Mouse (Mus musculus) layer of hippocampus, adult 9-11 months (tissue): ENCODE measurements around the gene Chchd4.

ENCODE experiments used
- DNase-seq: peaks from one replicate; pipeline ENCODE4 v3.0.0; 2022

The Chchd4 gene

DNA sequence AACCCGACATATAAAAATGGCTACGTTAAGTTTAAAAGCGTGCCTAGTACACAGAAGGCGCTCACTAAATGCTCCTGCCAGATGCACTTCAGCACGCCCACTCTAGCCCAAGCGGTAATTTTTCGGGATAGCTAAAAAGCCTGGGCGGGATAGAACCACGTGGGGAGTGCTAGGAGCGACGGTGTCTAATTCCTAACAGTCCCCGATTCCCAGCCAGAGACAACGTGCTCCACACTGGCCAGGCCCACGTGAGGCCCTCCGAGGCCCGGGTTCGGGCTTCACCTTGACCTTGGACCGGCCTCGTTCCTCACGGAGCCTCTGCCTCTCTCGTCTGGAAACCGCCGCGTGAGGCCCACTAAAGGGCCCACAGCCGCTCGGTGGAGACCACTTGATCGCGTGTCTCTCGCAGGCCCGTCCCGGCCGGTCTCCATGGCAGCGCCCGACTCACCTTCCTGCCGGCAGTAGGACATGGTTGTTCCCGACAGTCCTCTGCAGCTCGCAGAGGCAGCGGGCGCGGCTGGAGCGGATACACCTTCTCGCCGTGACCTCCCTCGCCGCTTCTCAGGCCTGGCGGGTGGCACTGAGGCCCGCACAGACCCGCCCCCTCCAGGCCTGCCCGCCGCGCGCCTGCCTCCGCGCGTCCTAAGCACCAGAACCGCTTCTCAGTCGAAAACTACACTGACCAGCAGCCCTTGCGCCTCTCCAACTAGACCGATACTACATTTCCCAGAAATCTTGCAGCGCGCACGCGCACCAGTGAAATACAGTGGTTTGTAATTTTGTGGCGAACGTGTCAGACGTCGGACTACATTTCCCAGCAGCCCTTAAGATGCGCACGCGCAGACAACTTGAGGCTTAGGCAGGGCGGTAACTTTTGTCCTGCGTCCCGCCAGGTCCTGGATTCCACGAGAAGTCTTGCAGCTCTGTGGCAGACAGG, at the start of gene Chchd4, which contains the start of gene Tmem43:
Chchd4 (minus strand) TSS at position 679 of the 937 bp plus-strand sequence.
Tmem43 (plus strand) TSS at position 836 of the 937 bp plus-strand sequence.
- peak; percentile 99 for DNase-seq

DNA sequence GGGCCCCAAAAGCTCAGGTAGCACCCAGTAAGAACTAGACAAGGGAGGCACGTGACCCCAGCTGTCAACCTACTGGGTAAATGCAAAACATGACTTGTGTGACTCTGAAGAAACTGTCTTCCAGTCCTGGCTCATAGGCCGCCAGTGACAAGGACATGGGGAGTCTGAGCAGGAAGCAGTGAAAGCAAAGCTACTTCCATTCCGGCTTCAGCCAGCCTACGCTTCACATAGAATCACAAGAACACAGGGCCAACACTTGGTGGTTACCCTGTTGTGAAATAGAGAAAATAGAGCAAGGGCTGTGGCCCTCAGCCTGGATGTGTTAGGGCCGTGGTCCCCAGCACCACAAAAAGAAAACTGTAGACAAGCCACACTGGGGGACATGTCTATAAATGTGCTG, 49.5 kb upstream of the Chchd4 start:
- DNase-seq: no peak

DNA sequence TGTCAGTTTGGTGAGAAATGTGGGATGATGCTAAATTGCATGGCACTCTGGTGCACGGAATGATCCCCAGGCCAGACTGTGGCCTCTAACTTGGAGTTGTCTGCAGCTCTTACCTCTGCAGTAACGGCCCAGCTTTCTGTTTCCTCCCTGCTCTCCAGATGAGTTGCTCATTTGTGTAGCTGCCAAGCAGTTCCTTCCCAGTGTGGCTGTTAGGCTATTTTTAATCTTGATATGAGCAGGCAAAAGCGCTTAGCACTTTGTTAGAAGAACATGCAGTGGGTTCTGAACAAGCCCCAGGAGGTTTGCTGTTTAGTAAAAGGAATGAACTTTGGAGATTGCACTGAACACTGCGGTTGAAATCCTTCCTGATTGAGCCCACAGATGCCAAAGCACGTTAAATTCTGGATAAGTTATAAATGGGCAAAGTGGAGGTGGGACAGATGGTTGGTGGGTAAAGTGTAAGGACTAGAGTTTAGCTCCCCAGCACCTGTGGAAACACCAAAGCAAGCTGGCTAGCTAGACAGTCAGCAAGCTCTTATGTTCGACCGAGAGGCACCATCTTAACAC, 45.2 kb upstream of the Chchd4 start:
- DNase-seq: no peak

DNA sequence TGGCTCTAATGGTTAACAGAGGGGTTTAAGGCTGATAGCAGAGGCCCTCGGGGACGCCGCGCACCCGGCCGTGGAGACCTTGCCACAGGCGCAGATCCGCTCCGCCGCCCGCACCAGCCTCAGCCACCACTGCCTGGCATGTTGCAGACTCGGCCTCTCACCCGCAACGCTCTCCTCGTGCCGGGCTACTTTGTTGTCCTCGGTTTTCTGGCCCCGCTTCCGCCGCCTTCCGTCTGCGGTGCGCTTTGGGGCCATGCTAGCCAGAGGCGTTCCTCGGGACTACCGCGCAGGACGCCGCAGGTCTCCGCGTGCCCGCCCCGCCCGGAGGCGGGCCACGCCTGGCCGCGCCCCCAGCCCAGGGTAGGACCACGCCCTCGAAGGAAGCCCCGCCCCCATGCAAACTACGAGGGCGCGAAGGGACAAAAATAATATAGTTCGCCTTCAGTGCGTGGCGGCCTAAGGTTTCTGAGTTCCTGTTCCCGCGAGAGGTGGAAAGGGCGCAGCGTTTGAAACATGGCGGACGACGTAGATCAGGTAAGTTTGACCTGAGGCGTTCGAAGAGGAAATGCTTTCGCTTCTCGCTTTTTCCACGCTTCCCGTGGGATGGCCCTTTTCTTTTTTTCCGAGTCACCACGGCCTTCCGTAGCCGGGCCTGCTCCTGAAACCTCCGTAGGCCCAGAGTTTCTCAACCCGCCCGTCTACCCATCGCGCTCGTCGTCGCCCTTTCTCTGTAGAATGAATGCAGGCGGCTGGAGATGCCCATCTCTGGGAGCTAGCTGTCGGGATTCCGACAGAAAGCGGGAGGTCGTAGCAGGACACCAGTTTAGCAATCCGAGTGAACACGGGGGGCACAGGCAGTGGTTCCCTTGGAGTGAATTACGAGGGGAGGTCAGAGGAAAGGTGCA, 42.5 kb upstream of the Chchd4 start, which contains the start of the genes Xpc and Lsm3:
Xpc (minus strand) TSS at position 344 of the 905 bp plus-strand sequence.
Lsm3 (plus strand) TSS at position 384 of the 905 bp plus-strand sequence.
- peak; percentile 97 for DNase-seq

DNA sequence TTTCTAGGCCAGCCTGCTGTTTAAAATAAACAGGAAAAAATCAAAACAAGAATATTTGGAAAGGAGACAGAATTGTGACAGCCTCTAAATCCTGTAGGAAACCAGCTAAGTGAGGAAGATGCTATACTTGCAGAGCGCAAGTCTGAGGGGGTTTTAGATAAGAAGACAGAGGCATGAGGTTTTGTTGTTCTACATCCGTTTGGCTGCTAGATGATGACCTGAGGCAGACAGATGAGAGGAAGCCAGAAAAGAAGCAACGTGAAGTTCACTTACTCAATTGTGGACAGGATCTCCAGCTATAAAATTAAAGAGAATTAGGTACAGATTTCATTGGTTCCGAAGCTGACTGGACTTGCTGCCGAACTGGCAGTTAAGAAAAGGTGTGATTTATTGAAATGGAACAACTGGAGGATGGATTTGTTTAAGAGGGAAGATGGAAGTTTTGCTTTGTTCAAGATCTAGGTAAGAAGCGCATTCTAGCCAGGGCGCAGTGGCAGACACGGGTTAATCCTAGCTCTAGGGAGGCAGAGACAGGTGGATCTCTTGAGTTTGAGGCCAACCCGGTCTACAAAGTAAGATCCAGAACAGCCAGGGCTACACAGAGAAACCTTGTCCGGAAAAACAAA, 41.5 kb upstream of the Chchd4 start:
- no peak for DNase-seq

DNA sequence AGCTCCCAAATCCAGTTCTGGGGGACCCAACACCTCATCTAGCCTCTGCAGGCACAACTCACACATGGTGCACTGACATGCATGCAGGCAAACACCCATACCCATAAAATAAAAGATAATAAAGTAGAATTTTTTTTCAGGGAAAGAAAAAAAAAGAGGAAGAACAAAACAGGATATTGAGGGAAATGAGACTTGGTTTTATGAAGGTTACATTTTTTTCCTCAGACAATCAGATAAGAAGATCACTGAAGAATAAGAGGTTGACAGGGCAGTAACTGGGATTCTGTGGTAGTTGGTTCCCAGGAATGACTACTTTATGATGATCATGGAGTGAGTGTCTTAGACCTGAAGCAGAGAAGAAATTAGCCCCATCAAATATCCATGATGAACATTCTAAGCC, 40.8 kb upstream of the Chchd4 start:
- DNase-seq: no peak

DNA sequence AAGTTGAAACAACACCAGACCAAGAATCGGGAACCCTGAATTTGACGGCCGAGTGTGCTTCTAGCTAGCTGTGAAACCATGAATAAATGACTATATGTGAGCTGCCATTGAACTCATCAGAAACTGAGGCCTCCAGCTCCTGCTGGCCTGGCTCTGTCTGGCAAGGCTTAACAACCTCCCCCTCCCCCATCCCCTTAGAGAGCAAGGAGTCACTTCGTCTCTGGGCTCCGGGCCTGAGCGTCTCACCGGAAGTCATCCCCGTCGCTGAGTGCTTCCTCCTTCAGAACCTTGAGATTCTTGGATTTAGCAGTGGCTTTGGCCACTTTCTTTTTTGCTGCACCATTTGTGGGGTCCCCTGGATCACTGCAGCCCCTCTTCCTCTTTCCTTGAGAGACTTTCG, 36.9 kb upstream of the Chchd4 start:
- DNase-seq: no peak

DNA sequence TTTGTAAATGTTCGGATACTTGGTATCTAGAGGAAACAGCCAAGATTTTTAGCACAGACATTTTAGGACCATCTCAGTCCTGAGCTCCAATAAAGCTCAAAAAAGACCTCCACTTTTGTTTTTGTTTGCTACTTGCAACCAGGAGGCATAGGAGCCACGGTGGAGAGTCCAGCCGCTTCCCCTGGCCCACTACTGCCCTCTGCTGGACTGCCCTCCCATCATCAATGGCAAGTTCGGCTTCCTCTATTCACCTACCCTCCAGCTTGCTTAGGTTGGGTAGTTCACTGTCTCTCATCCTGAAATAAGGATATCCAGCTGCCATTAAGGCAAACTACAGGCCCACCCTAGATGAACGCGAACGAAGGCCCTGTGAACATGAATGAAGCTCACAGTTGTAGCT, 36.0 kb upstream of the Chchd4 start:
- DNase-seq: no peak

DNA sequence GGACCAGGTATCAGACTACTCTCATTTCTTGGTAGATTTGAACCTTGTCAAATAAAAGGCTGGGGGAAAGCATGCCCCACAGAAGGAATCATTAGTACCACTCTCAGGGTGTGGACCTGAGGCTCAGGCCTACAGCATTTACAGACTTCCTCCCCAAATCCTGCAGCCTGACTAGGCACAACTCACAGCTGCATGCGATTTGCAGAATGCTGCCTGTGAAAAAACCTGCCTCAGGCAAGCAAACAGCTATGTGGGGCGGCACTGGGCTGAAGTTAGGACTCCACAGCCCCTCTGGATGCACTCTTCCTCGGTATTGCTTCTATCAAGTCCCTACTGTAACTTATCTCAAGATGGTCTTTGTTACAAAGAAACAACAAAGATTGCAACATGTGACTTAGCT, 34.7 kb upstream of the Chchd4 start:
- DNase-seq: no peak

DNA sequence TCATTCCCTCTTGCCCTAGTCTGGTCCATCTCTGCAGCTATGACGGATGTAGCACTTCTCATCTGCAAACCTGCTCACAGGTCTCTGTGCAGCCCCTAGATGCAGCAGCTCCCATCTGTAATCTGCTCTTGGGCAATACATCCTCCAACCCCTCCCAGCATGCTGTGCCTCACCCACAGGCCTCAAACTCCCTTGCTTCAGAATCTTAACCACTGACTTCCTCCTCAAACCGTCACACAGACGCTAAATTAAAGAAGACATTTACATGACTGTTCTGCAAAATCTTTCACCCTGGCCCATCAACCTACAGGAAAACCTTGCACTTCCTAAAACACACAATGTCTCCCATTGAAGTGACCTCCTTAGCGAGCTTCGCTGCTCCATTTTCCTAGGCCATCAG, 32.7 kb upstream of the Chchd4 start:
- no peak for DNase-seq

DNA sequence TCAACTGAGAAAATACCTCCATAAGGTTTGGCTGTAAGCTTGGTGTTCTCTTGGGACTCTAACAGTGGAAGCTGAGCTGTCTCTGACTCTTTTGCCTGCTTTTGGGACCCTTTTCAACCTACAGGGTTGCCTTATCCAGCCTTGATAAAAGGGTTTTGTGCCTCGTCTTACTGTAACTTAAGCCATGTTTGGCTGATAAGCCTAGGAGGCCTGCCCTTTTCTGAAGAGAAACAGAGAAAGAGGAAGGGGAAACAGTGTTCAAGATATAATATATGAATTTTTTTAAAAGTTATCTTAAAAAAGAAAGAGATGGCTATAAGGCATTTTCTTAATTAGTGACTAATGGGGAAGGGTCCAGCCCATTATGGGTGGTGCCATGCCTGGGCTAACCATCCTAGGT, 30.0 kb upstream of the Chchd4 start:
- DNase-seq: no peak

DNA sequence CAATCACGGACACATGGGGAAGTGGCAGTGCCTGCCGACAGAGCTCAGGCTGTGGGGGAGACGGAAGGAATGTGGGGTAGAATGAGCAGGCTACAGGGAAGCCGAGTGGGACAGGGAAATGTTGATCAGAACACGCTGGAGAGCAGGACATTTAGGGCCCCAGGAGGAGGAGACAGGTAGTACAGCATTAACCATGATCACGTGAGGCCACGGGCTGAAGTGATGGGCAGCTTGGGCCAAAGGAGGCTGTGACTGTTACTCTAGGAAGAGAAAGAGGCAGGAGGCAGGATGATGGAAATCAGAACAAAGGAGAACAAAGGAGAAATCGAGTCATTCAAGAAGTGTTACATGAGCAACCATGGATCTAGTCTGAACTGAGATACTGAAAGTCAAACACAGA, 21.2 kb upstream of the Chchd4 start:
- no peak for DNase-seq

DNA sequence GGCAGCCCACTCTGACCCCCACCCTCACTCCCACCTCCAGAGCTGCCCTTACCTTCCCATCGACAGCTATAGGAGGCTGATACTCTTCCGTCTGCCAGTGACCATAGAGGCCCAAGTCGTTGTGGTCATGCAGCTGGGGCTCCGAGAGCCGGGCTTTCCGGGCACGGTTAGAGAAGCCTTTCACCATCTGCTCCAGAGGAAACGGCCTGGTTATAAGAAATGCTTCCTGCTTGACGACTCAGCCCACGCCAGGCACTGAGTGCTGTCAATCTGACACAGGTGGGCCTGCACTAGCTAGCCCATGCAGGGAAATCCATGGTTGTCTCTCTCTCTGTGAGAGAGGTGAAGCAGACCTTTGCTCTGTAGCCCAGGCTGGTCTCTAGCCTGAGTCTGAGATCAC, 19.7 kb upstream of the Chchd4 start:
- DNase-seq: no peak

DNA sequence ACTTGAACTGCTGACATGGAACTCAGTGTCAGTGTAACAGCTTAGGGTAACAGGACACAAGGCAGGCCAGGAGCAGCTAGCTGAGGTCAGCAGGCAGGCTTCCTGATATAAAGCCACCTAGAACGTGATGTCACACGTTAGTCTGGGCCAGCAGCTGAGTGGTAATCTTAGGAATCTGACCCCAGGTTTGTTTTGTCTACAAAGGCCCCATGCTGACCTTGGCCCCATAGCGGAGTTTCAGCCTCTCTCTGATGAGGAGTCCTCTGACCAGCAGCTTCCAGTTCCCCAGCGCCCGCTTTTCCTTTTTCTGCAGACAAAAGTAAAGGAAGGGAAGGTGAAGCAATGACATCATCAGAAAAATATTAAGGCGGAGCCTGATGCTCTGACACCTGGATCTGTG, 17.7 kb upstream of the Chchd4 start:
- DNase-seq: no peak

DNA sequence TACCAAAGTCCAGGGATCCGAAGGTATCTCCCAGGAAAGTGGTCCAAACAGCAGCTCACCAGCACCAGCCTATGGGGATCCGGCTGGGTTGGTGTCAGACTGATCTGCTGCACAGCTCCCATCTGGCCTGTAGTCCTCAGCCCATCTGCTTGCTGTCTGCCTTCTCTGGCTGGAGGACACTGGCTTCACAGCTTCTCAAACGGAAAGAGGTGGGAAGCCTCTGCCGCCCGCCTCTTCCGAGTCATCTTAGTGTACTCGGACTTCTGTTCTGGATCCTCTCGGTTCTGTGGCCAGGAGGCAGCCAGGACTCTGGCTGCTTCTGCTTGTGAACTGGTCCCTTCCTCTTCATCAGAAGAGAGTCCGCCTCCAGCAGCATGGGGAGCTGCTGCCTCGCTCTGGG, 16.5 kb upstream of the Chchd4 start:
- DNase-seq: peak; percentile 72

DNA sequence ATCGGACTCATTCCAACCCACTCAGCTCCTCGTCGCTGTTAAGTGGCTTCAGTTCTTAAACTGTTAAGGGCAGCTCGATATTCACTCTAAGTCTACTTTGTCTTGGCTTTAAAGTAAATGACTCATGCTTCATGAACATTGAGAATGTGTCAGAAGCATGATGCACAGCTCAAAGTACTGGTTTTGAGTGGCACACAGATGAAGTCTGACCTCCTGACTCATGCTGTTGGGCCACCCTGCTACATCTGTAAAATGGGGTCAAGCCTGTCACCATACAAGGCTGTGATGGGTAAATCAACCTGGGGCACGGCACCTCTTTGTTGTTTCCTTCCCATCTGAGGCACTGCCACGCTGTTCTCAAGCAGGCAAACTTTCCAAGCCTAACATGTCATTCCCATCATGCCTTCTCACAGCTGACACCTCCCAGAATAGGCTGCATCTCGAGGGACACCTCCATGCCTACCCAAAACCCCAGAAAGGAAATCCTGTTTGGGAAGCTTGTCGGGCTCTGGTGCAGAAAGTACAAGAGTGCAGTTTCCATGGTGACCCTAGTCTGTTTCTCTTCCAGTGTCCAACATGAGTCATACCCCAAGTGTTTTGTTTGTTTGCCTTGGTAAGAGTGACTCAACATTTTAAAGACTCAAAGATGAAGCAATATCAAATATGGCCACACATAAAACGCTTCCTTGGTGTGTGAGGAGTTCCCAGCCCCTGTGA, 15.3 kb upstream of the Chchd4 start:
- DNase-seq: peak; percentile 51

DNA sequence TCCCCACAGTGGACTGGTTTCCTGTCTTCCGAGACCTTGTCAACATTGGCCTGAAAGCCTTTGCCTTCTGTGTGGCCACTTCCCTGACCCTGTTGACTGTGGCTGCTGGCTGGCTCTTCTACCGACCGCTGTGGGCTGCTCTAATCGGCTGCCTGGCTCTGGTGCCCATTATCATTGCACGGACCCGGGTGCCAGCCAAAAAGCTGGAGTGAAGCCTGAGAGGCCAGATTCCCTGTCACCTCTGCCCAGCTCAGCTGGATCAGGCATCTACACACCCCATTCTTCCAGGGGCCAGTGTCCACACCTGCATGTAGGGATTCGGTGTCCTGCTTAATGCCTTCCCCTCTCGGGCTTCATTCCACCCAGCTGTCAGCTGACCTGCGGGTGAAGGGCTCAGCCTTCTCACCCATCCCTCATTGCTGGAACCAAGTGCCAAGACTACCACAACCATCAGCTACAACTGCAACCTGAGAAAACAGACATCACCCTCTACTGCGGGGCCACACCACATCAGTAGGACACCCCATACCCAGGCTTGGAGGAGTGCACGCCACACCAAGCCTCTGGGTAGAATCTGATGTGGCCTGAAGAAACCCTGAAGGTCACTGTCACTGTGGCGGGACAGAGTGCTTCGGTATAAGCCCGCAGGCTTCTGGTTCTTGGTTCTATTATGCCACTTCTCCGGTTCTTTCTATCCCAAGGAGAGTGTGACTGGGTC, 13.5 kb upstream of the Chchd4 start:
- DNase-seq: no peak

DNA sequence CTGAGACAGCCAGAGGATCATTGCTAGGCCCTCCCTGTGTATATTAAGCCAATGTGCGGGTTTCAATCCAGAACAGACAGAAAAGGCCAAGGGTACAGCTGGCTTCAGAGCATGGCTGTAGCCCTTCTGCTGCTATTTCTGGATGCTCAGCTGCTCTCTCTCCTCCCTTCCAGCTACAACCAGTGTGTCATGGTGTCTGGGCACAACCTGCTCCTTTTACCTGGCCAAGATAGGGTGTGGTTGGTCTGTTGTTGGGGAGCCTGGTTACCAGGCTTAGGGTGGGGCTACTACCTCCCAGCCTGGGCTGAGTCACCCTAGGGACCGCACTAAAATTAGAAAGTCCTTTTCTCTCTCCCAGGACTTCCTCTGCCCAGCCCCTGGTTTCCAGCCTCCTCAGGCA, 10.0 kb upstream of the Chchd4 start:
- no peak for DNase-seq

DNA sequence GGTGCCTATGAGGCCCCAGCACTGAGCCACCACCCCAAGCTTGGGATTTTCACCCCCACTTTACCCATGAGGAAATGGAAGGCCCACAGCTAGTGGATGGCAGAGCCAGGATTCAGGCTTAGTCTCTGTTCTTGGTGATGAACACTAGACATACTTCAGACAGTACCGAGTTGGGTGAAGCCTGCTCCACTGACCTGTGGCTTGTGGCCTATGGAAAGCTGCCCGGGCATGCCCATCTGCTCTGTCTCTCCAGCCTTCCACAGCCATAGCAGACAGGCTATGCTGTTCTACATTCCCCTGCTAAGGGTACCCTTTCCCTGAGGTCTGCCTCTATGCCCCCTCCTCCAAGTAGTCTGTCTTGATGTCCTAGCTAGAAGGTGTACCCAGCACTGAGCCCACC, 3.2 kb upstream of the Chchd4 start:
- DNase-seq: no peak

DNA sequence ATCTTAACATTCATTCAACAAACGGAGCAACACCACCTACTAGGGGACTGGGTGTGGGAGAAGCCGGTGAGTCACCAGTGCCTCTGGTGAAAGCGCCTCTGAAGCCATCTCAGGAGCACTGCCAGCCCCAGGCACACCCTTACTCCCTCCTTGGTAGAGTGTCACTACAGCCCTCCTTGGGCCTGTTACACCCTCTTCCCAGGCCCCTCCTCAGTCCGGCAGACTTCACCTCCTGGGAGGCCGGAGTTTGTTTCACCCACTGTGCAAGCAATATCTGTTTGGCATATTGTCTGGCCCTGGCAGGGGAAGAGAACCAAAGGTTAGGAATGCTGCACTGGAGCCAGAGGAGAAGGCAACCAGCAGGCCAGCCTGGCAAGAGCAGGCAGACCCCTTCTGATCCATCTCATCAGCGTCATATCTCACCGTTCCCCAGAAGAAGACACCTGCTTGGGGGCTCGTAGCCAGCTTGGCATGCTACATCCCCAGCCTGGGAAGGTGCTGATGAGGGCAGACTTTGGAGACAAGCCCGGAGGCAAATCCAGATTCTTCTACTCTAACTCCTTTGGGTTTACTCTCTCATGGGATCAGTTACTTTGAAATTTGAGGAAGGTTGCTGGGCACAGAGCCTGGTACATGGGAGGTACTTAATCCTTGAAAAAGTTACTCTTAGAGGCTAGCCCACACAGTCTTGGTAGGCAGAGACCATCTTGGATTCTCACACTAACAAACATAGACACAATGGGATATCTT, 1.3 kb upstream of the Chchd4 start:
- DNase-seq: no peak
